Mouse (Mus musculus) ES-Bruce4 (cell line): ENCODE measurements at regions not wholly inside any gene's neighbourhood (a gene's known extent, or its start where the extent isn't known, plus 50 kb on each side); places are given as distances from the start of the nearest gene placed in this dataset.

Source experiments
- H3K27ac ChIP-seq: 2 replicates; pipeline ENCODE4 v1.5.1; 2012; ENCODE audit warnings: low read length, inconsistent platforms; ENCODE audit not compliant: insufficient read depth
- H3K27me3 ChIP-seq: 2 replicates; pipeline ENCODE4 v1.6.1; 2012; ENCODE audit warnings: mild to moderate bottlenecking, low read length, inconsistent platforms; ENCODE audit not compliant: control insufficient read depth, poor library complexity, insufficient read depth, severe bottlenecking
- H3K36me3 ChIP-seq: 2 replicates; pipeline ENCODE4 v1.6.1; 2012; ENCODE audit warnings: inconsistent platforms, mild to moderate bottlenecking, low read length, moderate library complexity; ENCODE audit not compliant: control insufficient read depth, poor library complexity, insufficient read depth, severe bottlenecking
- H3K4me1 ChIP-seq: one replicate; pipeline ENCODE4 v1.8.1; 2011; ENCODE audit warnings: low read length; ENCODE audit not compliant: control insufficient read depth, insufficient read depth
- H3K4me3 ChIP-seq: 2 replicates; pipeline ENCODE4 v1.5.1; 2011; ENCODE audit warnings: low read depth, mild to moderate bottlenecking, low read length
- H3K9ac ChIP-seq: 2 replicates; pipeline ENCODE4 v1.6.1; 2012; ENCODE audit warnings: low read depth, mild to moderate bottlenecking, inconsistent platforms; ENCODE audit not compliant: poor library complexity, severe bottlenecking
- H3K9me3 ChIP-seq: replicated peaks from 2 replicates; pipeline ENCODE4 v1.6.1; 2012; ENCODE audit warnings: mild to moderate bottlenecking, low read length, inconsistent platforms; ENCODE audit not compliant: control insufficient read depth, poor library complexity, insufficient read depth, severe bottlenecking
- CTCF ChIP-seq: IDR thresholded peaks from one replicate; pipeline ENCODE4 v1.8.1; 2011; ENCODE audit warnings: low read depth, low read length
- EP300 ChIP-seq: IDR thresholded peaks from 2 replicates; pipeline ENCODE4 v1.6.1; 2011; ENCODE audit warnings: low read depth, low read length; ENCODE audit not compliant: insufficient read depth
- POLR2A ChIP-seq: IDR thresholded peaks from one replicate; pipeline ENCODE4 v1.8.1; 2011; ENCODE audit warnings: low read length; ENCODE audit not compliant: insufficient read depth

DNA sequence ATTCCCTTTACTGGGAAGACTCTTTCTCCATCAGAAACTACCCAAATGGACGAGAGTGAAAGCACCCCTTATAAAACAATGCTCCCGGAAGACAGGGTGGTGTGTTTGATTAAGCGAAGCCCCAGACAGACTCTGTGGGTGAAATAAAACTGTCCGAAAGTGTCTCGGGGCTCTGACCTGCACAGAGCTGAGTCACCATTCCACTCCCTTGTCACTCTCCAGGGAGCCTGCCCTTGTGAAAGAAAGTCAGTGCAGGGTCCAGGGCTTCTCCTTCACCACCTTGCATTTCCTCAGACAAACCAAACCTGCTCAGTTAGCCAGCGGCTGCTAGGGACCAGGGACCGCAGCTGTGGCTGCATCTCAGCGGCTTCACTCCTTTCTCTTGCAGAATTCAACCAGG is 222.3 kb upstream of the Irx3 start:
- TF ChIP-seq EP300 (0 out of 2 replicates have a peak, but pooled peaks have one; percentile 18), POLR2A (no peak)
- Histone ChIP-seq H3K4me1 (peaks cover 4% of the 10 kb centered on the region), H3K4me3 (no peak overlapping the region), H3K27ac (no peak overlapping the region), H3K27me3 (no peaks in the 10 kb centered on the region; the same call in none of the 2 replicates), H3K36me3 (no peaks in the 10 kb centered on the region), H3K9me3 (no peaks in the 10 kb centered on the region), H3K9ac (0 out of 2 replicates have a peak overlapping the region, but pooled peaks have one; percentile 20)

DNA sequence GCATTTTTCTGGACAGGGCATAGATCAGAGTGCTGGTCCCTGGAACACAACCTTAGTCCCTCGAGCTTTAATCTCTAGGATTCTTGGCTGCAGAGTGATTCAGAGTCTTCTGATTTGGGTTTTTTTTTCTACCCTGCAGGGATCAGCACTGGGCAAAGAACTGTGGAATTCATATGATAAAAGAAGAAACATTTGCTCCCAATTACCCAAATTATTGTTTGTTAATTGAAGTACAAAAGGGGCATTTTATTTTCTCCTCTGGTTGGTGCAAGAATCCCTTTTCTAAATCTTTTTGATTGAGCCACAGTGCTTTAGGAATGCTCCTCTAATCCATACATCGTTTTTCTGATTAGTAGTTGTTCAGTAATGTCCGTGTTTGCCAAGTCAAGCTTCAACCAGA is 219.7 kb upstream of the Irx3 start:
- Histone ChIP-seq H3K4me3 (no peak overlapping the region), H3K36me3 (no peaks in the 10 kb centered on the region), H3K4me1 (no peaks in the 10 kb centered on the region), H3K9ac (no peak overlapping the region), H3K27me3 (no peaks in the 10 kb centered on the region; the same call in 1 of the 2 replicates), H3K9me3 (no peaks in the 10 kb centered on the region), H3K27ac (no peak overlapping the region)
- TF ChIP-seq POLR2A (no peak), EP300 (no peak), CTCF (no peak)

DNA sequence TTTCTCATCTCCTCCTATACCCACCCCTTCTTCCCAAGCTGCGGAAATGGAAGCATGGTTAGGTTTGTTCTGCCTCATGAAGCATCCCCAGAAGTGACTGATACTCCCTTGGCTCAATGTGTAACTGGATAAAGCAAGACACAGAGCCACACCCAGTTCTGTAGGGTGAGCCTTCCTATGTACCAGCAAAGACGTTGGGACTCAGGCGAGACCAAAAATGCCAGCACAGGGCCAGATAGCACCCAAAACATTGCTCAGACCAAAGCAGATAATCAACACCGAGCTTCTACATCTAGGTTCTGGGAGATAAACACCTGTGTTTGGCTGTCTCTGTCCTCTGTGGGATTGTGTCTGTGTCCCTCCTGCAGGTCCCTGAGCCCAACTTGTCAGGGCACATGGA is 212.8 kb upstream of the Irx3 start:
- no peak overlapping the region for H3K27ac ChIP-seq
- no peak overlapping the region for H3K4me3 ChIP-seq
- H3K36me3 ChIP-seq: no peaks in the 10 kb centered on the region
- no peak for TF ChIP-seq POLR2A
- no peak for TF ChIP-seq EP300
- no peak for TF ChIP-seq CTCF
- H3K9me3 ChIP-seq: no peaks in the 10 kb centered on the region
- H3K4me1 ChIP-seq: no peaks in the 10 kb centered on the region
- no peaks in the 10 kb centered on the region for H3K27me3 ChIP-seq
- H3K9ac ChIP-seq: no peak overlapping the region

DNA sequence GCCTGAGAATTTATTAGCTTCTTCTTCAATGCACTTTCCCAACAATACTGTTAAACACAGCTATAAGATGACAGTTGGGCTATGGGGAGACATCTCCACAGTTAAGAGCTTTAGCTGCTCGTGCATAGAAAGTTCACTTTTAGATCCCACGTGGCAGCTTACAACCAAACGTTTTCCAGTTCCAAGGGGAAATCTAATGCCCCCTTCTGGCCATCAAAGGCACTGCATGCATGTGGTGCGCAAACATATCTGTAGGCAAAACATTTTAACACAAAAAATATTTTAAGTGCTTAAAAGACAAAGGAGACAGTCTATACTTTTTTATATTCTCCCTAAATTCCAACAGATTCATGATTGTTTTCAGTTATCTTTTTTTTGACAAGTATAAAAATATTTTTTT is 211.3 kb upstream of the Irx3 start:
- no peak for TF ChIP-seq EP300
- TF ChIP-seq POLR2A: no peak
- TF ChIP-seq CTCF: no peak
- Histone ChIP-seq H3K9ac (no peak overlapping the region), H3K27ac (no peak overlapping the region), H3K27me3 (no peaks in the 10 kb centered on the region), H3K4me3 (no peak overlapping the region), H3K9me3 (no peaks in the 10 kb centered on the region), H3K4me1 (peaks cover 2% of the 10 kb centered on the region), H3K36me3 (no peaks in the 10 kb centered on the region)

DNA sequence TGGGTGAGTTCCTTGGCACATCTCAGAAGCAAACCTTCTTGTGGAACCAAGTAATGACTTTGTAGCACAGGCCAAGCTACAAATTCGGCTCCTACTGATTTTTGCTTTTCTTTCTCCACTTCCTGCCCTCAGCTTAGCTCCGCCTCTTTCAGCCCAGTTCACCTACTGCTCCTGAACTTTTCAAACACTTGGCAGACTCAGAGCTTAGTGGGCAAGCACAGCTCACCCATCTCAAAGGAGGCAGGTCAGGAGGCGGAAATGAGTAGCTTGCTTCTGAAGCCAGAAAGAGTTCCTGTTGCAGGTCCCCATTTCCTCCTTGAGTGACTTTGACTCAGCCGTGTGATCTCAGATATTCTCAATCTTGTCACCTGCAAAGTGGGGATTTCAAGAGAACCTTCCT is 208.5 kb upstream of the Irx3 start:
- peaks cover 2% of the 10 kb centered on the region for H3K4me1 ChIP-seq
- H3K9ac ChIP-seq: no peak overlapping the region
- no peaks in the 10 kb centered on the region for H3K9me3 ChIP-seq
- no peaks in the 10 kb centered on the region for H3K36me3 ChIP-seq
- no peak for TF ChIP-seq CTCF
- no peak for TF ChIP-seq POLR2A
- TF ChIP-seq EP300: no peak
- H3K27me3 ChIP-seq: no peaks in the 10 kb centered on the region
- no peak overlapping the region for H3K27ac ChIP-seq
- no peak overlapping the region for H3K4me3 ChIP-seq

DNA sequence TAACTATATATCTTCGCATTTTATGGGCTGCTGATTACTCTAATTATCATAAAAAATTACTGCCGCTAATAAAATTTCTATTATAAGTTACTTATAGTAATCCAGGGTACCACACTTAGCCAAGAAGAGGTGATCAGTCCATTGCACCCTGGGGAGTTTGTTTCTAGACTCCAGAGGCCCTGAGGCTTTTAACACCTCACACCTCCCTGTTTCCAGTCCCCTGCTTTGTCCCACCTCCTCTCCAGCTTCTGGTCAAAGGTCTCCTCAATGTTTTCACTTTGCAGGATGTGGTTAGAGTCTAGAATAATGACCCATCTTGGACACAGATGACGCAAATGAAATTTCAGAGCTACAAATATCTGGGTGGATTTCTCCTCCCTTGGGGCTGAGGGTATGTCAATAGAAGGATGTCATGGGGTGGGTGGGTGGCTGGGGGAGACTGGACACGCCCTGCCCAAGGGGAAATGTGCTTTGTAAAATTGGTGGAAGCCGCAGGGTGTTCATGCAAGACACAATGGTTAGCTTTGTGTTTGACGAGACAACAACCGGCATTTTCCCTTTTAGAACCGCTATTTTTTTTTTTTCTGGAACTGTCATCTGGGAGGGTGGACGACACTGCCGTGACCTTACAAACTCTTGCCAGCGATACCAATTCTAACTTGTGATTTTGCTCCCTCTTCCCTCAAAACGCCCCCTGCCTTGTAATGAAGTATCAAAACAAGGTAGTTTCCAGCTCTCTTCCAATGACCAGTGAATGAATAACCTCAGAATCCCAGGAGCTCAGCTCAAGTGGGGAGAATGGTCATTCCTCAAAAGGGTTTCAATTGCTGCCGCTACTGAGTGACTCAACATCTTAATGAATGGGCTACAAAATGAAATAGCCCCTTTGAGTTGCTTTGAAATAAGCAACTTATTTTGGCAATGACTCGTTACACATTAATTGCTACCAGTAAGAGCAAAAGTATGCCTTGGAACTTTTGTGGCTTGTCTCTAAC is 207.0 kb upstream of the Irx3 start:
- no peak for TF ChIP-seq POLR2A
- peak; percentile 66 for TF ChIP-seq EP300
- Histone ChIP-seq H3K9me3 (no peaks in the 10 kb centered on the region), H3K9ac (no peak overlapping the region), H3K36me3 (no peaks in the 10 kb centered on the region), H3K27ac (no peak overlapping the region), H3K27me3 (no peaks in the 10 kb centered on the region), H3K4me3 (no peak overlapping the region), H3K4me1 (peaks cover 2% of the 10 kb centered on the region)
